Mouse (Mus musculus): ENCODE measurements around the gene Gsta3. TPM values are rescaled to one million over a fixed set of nuclear protein-coding genes. Genes with fewer than 3 reads are reported as not detected.
"Not testable (repeated sequence)": the region's sequence is repeated elsewhere in the genome, so short reads cannot be mapped to it uniquely, and the experiment has no call there.

Gsta3 gene
- polyA plus RNA-seq, 1 experiment from 2014 or later: 0.24 TPM

GRCm38 (mm10) chr1:21256871-21257270, 16.5 kb downstream of the Gsta3 start:
- Histone ChIP-seq H3K4me2 (replicated peaks) (no peak overlapping the region), H3K4me3 (no peak overlapping the region), H3K27ac (replicated peaks) (no peak overlapping the region), H3K4me1 (no peaks in the 10 kb centered on the region), H3K9ac (replicated peaks) (no peak overlapping the region), H3K27me3 (no peaks in the 10 kb centered on the region), H3K9me3 (no peaks in the 10 kb centered on the region), H3K36me3 (no peaks in the 10 kb centered on the region)
- WGBS: 85% methylated on average over 5 of the region's 5 CpGs
- ATAC-seq (ENCODE audit: low FRiP score, low read depth): no peak

- not testable (repeated sequence) for H3K9me3 ChIP-seq; ATAC-seq (ENCODE audit: low FRiP score, low read depth); H3K4me1 ChIP-seq; H3K27ac ChIP-seq (replicated peaks); H3K9ac ChIP-seq (replicated peaks); H3K4me2 ChIP-seq (replicated peaks); H3K36me3 ChIP-seq; H3K27me3 ChIP-seq; H3K4me3 ChIP-seq
- 86% methylated on average over 8 of the region's 8 CpGs for WGBS
Observed at GRCm38 (mm10) chr1:21259981-21260380, 19.6 kb downstream of the Gsta3 start.

GRCm38 (mm10) chr1:21262401-21262800, 22.0 kb downstream of the Gsta3 start:
- H3K4me3 ChIP-seq: no peak overlapping the region
- H3K27ac ChIP-seq (replicated peaks): no peak overlapping the region
- H3K4me1 ChIP-seq: no peaks in the 10 kb centered on the region
- H3K36me3 ChIP-seq: no peaks in the 10 kb centered on the region
- H3K9ac ChIP-seq (replicated peaks): no peak overlapping the region
- WGBS: 91% methylated on average over 5 of the region's 5 CpGs
- ATAC-seq (ENCODE audit: low FRiP score, low read depth): no peak
- no peak overlapping the region for H3K4me2 ChIP-seq (replicated peaks)
- no peaks in the 10 kb centered on the region for H3K9me3 ChIP-seq
- H3K27me3 ChIP-seq: no peaks in the 10 kb centered on the region

GRCm38 (mm10) chr1:21263986-21264385, 23.6 kb downstream of the Gsta3 start:
- Histone ChIP-seq H3K27ac (replicated peaks) (no peak overlapping the region), H3K9ac (replicated peaks) (no peak overlapping the region), H3K27me3 (no peaks in the 10 kb centered on the region), H3K36me3 (no peaks in the 10 kb centered on the region), H3K4me1 (no peaks in the 10 kb centered on the region), H3K4me2 (replicated peaks) (no peak overlapping the region), H3K9me3 (no peaks in the 10 kb centered on the region), H3K4me3 (no peak overlapping the region)
- ATAC-seq (ENCODE audit: low FRiP score, low read depth): no peak
- WGBS: 88% methylated on average over 4 of the region's 4 CpGs

- Histone ChIP-seq H3K27me3 (no peaks in the 10 kb centered on the region), H3K9me3 (no peaks in the 10 kb centered on the region), H3K4me2 (replicated peaks) (no peak overlapping the region), H3K9ac (replicated peaks) (no peak overlapping the region), H3K36me3 (no peaks in the 10 kb centered on the region), H3K4me1 (no peaks in the 10 kb centered on the region), H3K27ac (replicated peaks) (no peak overlapping the region), H3K4me3 (no peak overlapping the region)
- no peak for ATAC-seq (ENCODE audit: low FRiP score, low read depth)
- WGBS: 83% methylated on average over 8 of the region's 8 CpGs
Observed at GRCm38 (mm10) chr1:21264747-21265146, 24.4 kb downstream of the Gsta3 start.

- H3K9me3 ChIP-seq: no peaks in the 10 kb centered on the region
- no peaks in the 10 kb centered on the region for H3K36me3 ChIP-seq
- no peak overlapping the region for H3K4me2 ChIP-seq (replicated peaks)
- H3K4me1 ChIP-seq: no peaks in the 10 kb centered on the region
- WGBS: 73% methylated on average over 1 of the region's 1 CpGs
- no peak overlapping the region for H3K9ac ChIP-seq (replicated peaks)
- no peaks in the 10 kb centered on the region for H3K27me3 ChIP-seq
- no peak overlapping the region for H3K27ac ChIP-seq (replicated peaks)
- H3K4me3 ChIP-seq: no peak overlapping the region
- ATAC-seq (ENCODE audit: low FRiP score, low read depth): no peak
Observed at GRCm38 (mm10) chr1:21266766-21267165, 26.4 kb downstream of the Gsta3 start.

- WGBS: 95% methylated on average over 5 of the region's 7 CpGs
- H3K9ac ChIP-seq (replicated peaks); H3K4me3 ChIP-seq; H3K4me2 ChIP-seq (replicated peaks); H3K9me3 ChIP-seq; H3K36me3 ChIP-seq; H3K4me1 ChIP-seq; ATAC-seq (ENCODE audit: low FRiP score, low read depth); H3K27me3 ChIP-seq; H3K27ac ChIP-seq (replicated peaks): not testable (repeated sequence)
Observed at GRCm38 (mm10) chr1:21267466-21267865, 27.1 kb downstream of the Gsta3 start.

- Histone ChIP-seq H3K27me3 (no peaks in the 10 kb centered on the region), H3K36me3 (no peaks in the 10 kb centered on the region), H3K27ac (replicated peaks) (no peak overlapping the region), H3K4me3 (peak overlapping the region; percentile 30), H3K4me2 (replicated peaks) (peak overlapping the region; percentile 43), H3K9ac (replicated peaks) (0 out of 2 replicates have a peak overlapping the region, but pooled peaks have one; percentile 0), H3K9me3 (no peaks in the 10 kb centered on the region), H3K4me1 (no peaks in the 10 kb centered on the region)
- peak; percentile 76 for ATAC-seq (ENCODE audit: low FRiP score, low read depth)
- 27% methylated on average over 18 of the region's 18 CpGs for WGBS
Observed at GRCm38 (mm10) chr1:21271343-21272055, 31.1 kb downstream of the Gsta3 start.

GRCm38 (mm10) chr1:21272056-21272431, 31.7 kb downstream of the Gsta3 start:
- Histone ChIP-seq H3K9me3 (no peaks in the 10 kb centered on the region), H3K9ac (replicated peaks) (0 out of 2 replicates have a peak overlapping the region, but pooled peaks have one; percentile 0), H3K27ac (replicated peaks) (no peak overlapping the region), H3K27me3 (no peaks in the 10 kb centered on the region), H3K4me1 (no peaks in the 10 kb centered on the region), H3K4me2 (replicated peaks) (peak overlapping the region; percentile 43), H3K36me3 (no peaks in the 10 kb centered on the region), H3K4me3 (0 out of 2 replicates have a peak overlapping the region, but pooled peaks have one; percentile 2)
- ATAC-seq (ENCODE audit: low FRiP score, low read depth): no peak
- WGBS: 16% methylated on average over 14 of the region's 14 CpGs

GRCm38 (mm10) chr1:21273091-21273490, 32.7 kb downstream of the Gsta3 start:
- Histone ChIP-seq H3K4me1 (no peaks in the 10 kb centered on the region), H3K4me2 (replicated peaks) (no peak overlapping the region), H3K27ac (replicated peaks) (no peak overlapping the region), H3K4me3 (no peak overlapping the region), H3K27me3 (no peaks in the 10 kb centered on the region), H3K9me3 (no peaks in the 10 kb centered on the region), H3K9ac (replicated peaks) (no peak overlapping the region), H3K36me3 (no peaks in the 10 kb centered on the region)
- no peak for ATAC-seq (ENCODE audit: low FRiP score, low read depth)
- 95% methylated on average over 6 of the region's 6 CpGs for WGBS

- Histone ChIP-seq H3K4me3 (no peak overlapping the region), H3K9ac (replicated peaks) (no peak overlapping the region), H3K36me3 (no peaks in the 10 kb centered on the region), H3K4me2 (replicated peaks) (no peak overlapping the region), H3K4me1 (no peaks in the 10 kb centered on the region), H3K9me3 (no peaks in the 10 kb centered on the region), H3K27me3 (no peaks in the 10 kb centered on the region), H3K27ac (replicated peaks) (no peak overlapping the region)
- no peak for ATAC-seq (ENCODE audit: low FRiP score, low read depth)
- WGBS: 74% methylated on average over 2 of the region's 2 CpGs
Observed at GRCm38 (mm10) chr1:21274437-21275040, 34.1 kb downstream of the Gsta3 start.

GRCm38 (mm10) chr1:21275366-21275765, 35.0 kb downstream of the Gsta3 start:
- H3K4me1 ChIP-seq: not testable (repeated sequence)
- WGBS: 94% methylated on average over 5 of the region's 5 CpGs

More at GRCm38 (mm10) chr1:21275366-21275765, 35.0 kb downstream of the Gsta3 start:
- not testable (repeated sequence) for H3K9ac ChIP-seq (replicated peaks); H3K9me3 ChIP-seq; H3K4me3 ChIP-seq; ATAC-seq (ENCODE audit: low FRiP score, low read depth); H3K36me3 ChIP-seq; H3K27ac ChIP-seq (replicated peaks); H3K27me3 ChIP-seq; H3K4me2 ChIP-seq (replicated peaks)

All from midbrain, embryonic 12.5 days (tissue).